Mouse (Mus musculus) kidney, embryonic 15.5 days (tissue): ENCODE measurements around the gene Lcn2. TPM values are rescaled to one million over a fixed set of nuclear protein-coding genes. Genes with fewer than 3 reads are reported as not detected.
A peak's percentile ranks its signal among the peaks of the same experiment; 100 is the strongest.
"Not testable (repeated sequence)": the region's sequence is repeated elsewhere in the genome, so short reads cannot be mapped to it uniquely, and the experiment has no call there.

Experiments
- ATAC-seq: fragments of 200-750 bp; cut with Nextera tagmentation; replicated peaks from 2 replicates; pipeline ENCODE4 v1.8.0; 2017; ENCODE audit warnings: moderate TSS enrichment; ENCODE audit not compliant: low FRiP score
- H3K27ac ChIP-seq: fragments of 300-500 bp; sonication (generic); 2 replicates; pipeline ENCODE4 v1.5.1; 2015; ENCODE audit warnings: mild to moderate bottlenecking, inconsistent platforms
- H3K27me3 ChIP-seq: fragments of 300-500 bp; sonication (generic); 2 replicates; pipeline ENCODE4 v1.6.1; 2015; ENCODE audit warnings: inconsistent platforms
- H3K36me3 ChIP-seq: fragments of 300-500 bp; sonication (generic); 2 replicates; pipeline ENCODE4 v1.6.1; 2015; ENCODE audit warnings: inconsistent platforms
- H3K4me1 ChIP-seq: fragments of 300-500 bp; sonication (generic); 2 replicates; pipeline ENCODE4 v1.6.1; 2015; ENCODE audit warnings: inconsistent platforms
- H3K4me2 ChIP-seq: fragments of 300-500 bp; sonication (generic); 2 replicates; pipeline ENCODE4 v1.6.1; 2015; ENCODE audit warnings: moderate library complexity, mild to moderate bottlenecking, inconsistent platforms
- H3K4me3 ChIP-seq: fragments of 300-500 bp; sonication (generic); replicated peaks from 2 replicates; pipeline ENCODE4 v1.5.1; 2015; ENCODE audit warnings: mild to moderate bottlenecking, inconsistent platforms
- H3K9ac ChIP-seq: fragments of 300-500 bp; sonication (generic); 2 replicates; pipeline ENCODE4 v1.6.1; 2015; ENCODE audit warnings: mild to moderate bottlenecking, inconsistent platforms
- H3K9me3 ChIP-seq: fragments of 300-500 bp; sonication (generic); replicated peaks from 2 replicates; pipeline ENCODE4 v1.6.1; 2016; ENCODE audit warnings: inconsistent platforms
- WGBS: fragments of 180-500 bp; shearing (Covaris S2); methylation state at CpG from one replicate; pipeline ENCODE4 v1.1.7; 2015; ENCODE audit warnings: mixed read lengths; 5-methylcytosine and 5-hydroxymethylcytosine counted together
- polyA plus RNA-seq: library from polyadenylated mRNA; unstranded; fragments of >200 nt; fragmentation: Nextera tagmentation; extraction: Ambion mirVana; gene quantifications from 2 replicates; pipeline ENCODE4 v1.2.1, GENCODE M21; 2015

The Lcn2 gene
- polyA plus RNA-seq, 1 experiment from 2014 or later: 9.1 TPM

- Histone ChIP-seq H3K4me2 (peak overlapping the region; percentile 87), H3K27ac (peak overlapping the region; percentile 95), H3K4me3 (peak overlapping the region; percentile 81), H3K9ac (peak overlapping the region; percentile 83), H3K4me1 (peaks cover 28% of the 10 kb centered on the region), H3K36me3 (peaks cover 32% of the 10 kb centered on the region)
- not testable (repeated sequence) for H3K27me3 ChIP-seq, ATAC-seq, H3K9me3 ChIP-seq
- WGBS: 38% methylated on average over 5 of the region's 5 CpGs
These were observed 25.8 kb downstream of the Lcn2 start for GRCm38 (mm10) chr2:32362274-32362673.

GRCm38 (mm10) chr2:32361437-32361836 is 26.6 kb downstream of the Lcn2 start:
- Histone ChIP-seq H3K27ac (no peak overlapping the region), H3K9ac (peak overlapping the region; percentile 45), H3K4me2 (peak overlapping the region; percentile 89), H3K4me1 (peaks cover 28% of the 10 kb centered on the region), H3K4me3 (peak overlapping the region; percentile 46), H3K36me3 (peaks cover 23% of the 10 kb centered on the region), H3K27me3 (peaks cover 7% of the 10 kb centered on the region), H3K9me3 (no peaks in the 10 kb centered on the region)
- peak; percentile 53 for ATAC-seq
- WGBS: 2% methylated on average over 24 of the region's 24 CpGs

- Histone ChIP-seq H3K36me3 (peaks cover 16% of the 10 kb centered on the region), H3K4me2 (peak overlapping the region; percentile 89), H3K4me3 (peak overlapping the region; percentile 46), H3K27me3 (peaks cover 7% of the 10 kb centered on the region), H3K4me1 (peaks cover 28% of the 10 kb centered on the region), H3K9ac (peak overlapping the region; percentile 45), H3K27ac (no peak overlapping the region), H3K9me3 (no peaks in the 10 kb centered on the region)
- 5% methylated on average over 14 of the region's 14 CpGs for WGBS
- ATAC-seq: no peak
These were observed 27.3 kb downstream of the Lcn2 start for GRCm38 (mm10) chr2:32360741-32361140.

GRCm38 (mm10) chr2:32358381-32358780 is 29.7 kb downstream of the Lcn2 start:
- no peak overlapping the region for H3K9ac ChIP-seq
- 71% methylated on average over 10 of the region's 10 CpGs for WGBS
- no peak overlapping the region for H3K4me2 ChIP-seq
- peaks cover 23% of the 10 kb centered on the region for H3K4me1 ChIP-seq
- no peaks in the 10 kb centered on the region for H3K36me3 ChIP-seq
- H3K4me3 ChIP-seq: no peak overlapping the region
- no peak for ATAC-seq
- no peaks in the 10 kb centered on the region for H3K9me3 ChIP-seq
- H3K27me3 ChIP-seq: peaks cover 7% of the 10 kb centered on the region
- no peak overlapping the region for H3K27ac ChIP-seq

- 68% methylated on average over 3 of the region's 3 CpGs for WGBS
- no peak for ATAC-seq
- Histone ChIP-seq H3K4me1 (peaks cover 28% of the 10 kb centered on the region), H3K27ac (no peak overlapping the region), H3K4me2 (no peak overlapping the region), H3K9me3 (no peaks in the 10 kb centered on the region), H3K27me3 (peaks cover 7% of the 10 kb centered on the region), H3K4me3 (no peak overlapping the region), H3K36me3 (no peaks in the 10 kb centered on the region), H3K9ac (no peak overlapping the region)
These were observed 30.3 kb downstream of the Lcn2 start for GRCm38 (mm10) chr2:32357710-32358109.

- H3K4me3 ChIP-seq: no peak overlapping the region
- H3K27me3 ChIP-seq: no peaks in the 10 kb centered on the region
- ATAC-seq: no peak
- no peak overlapping the region for H3K9ac ChIP-seq
- no peaks in the 10 kb centered on the region for H3K36me3 ChIP-seq
- H3K9me3 ChIP-seq: no peaks in the 10 kb centered on the region
- no peak overlapping the region for H3K4me2 ChIP-seq
- no peak overlapping the region for H3K27ac ChIP-seq
- H3K4me1 ChIP-seq: peaks cover 33% of the 10 kb centered on the region
- 64% methylated on average over 10 of the region's 10 CpGs for WGBS
These were observed 31.8 kb downstream of the Lcn2 start for GRCm38 (mm10) chr2:32356216-32356615.

- no peak overlapping the region for H3K4me2 ChIP-seq
- no peak overlapping the region for H3K9ac ChIP-seq
- H3K9me3 ChIP-seq: no peaks in the 10 kb centered on the region
- no peak overlapping the region for H3K27ac ChIP-seq
- H3K4me3 ChIP-seq: no peak overlapping the region
- peaks cover 36% of the 10 kb centered on the region for H3K4me1 ChIP-seq
- WGBS: 88% methylated on average over 3 of the region's 3 CpGs
- H3K36me3 ChIP-seq: no peaks in the 10 kb centered on the region
- no peaks in the 10 kb centered on the region for H3K27me3 ChIP-seq
- ATAC-seq: no peak
These were observed 33.6 kb downstream of the Lcn2 start for GRCm38 (mm10) chr2:32354336-32354895.

- H3K4me2 ChIP-seq: peak overlapping the region; percentile 99; the same call in 1 of the 2 replicates
- H3K9ac ChIP-seq: no peak overlapping the region
- no peaks in the 10 kb centered on the region for H3K27me3 ChIP-seq
- no peaks in the 10 kb centered on the region for H3K9me3 ChIP-seq
- no peak for ATAC-seq
- 62% methylated on average over 6 of the region's 6 CpGs for WGBS
- no peaks in the 10 kb centered on the region for H3K36me3 ChIP-seq
- H3K4me1 ChIP-seq: peaks cover 36% of the 10 kb centered on the region
- no peak overlapping the region for H3K4me3 ChIP-seq
- no peak overlapping the region for H3K27ac ChIP-seq
These were observed 34.2 kb downstream of the Lcn2 start for GRCm38 (mm10) chr2:32353836-32354235.

GRCm38 (mm10) chr2:32353007-32353542 is 35.0 kb downstream of the Lcn2 start, which contains the start of gene Dnm1:
Dnm1 (minus strand) TSS chr2:32353338.
- H3K4me2 ChIP-seq: peak within 1 kb of the TSS; percentile 99
- peak within 1 kb of the TSS; percentile 67 for H3K9ac ChIP-seq
- peaks cover 36% of the 10 kb centered on the region for H3K4me1 ChIP-seq
- H3K36me3 ChIP-seq: no peaks in the 10 kb centered on the region
- peak within 1 kb of the TSS; percentile 23; the same call in 1 of the 2 replicates for H3K27ac ChIP-seq
- H3K9me3 ChIP-seq: no peaks in the 10 kb centered on the region
- under 1% methylated on average over 63 of the region's 63 CpGs for WGBS
- peak within 1 kb of the TSS; percentile 62 for H3K4me3 ChIP-seq
- ATAC-seq: peak; percentile 63
- no peaks in the 10 kb centered on the region for H3K27me3 ChIP-seq

- H3K27me3 ChIP-seq: no peaks in the 10 kb centered on the region
- peak; percentile 50; the same call in 1 of the 2 replicates for ATAC-seq
- peak within 1 kb of the TSS; percentile 62 for H3K4me3 ChIP-seq
- H3K9me3 ChIP-seq: no peaks in the 10 kb centered on the region
- 1% methylated on average over 44 of the region's 52 CpGs for WGBS
- peak within 1 kb of the TSS; percentile 23; the same call in 1 of the 2 replicates for H3K27ac ChIP-seq
- H3K36me3 ChIP-seq: no peaks in the 10 kb centered on the region
- H3K9ac ChIP-seq: peak within 1 kb of the TSS; percentile 67
- H3K4me2 ChIP-seq: peak within 1 kb of the TSS; percentile 99
- H3K4me1 ChIP-seq: peaks cover 36% of the 10 kb centered on the region
These were observed 35.7 kb downstream of the Lcn2 start, which contains the start of gene Ciz1 for GRCm38 (mm10) chr2:32352151-32353006. Ciz1 (plus strand) TSS chr2:32352327.

- peak overlapping the region; percentile 99 for H3K4me2 ChIP-seq
- H3K36me3 ChIP-seq: no peaks in the 10 kb centered on the region
- no peaks in the 10 kb centered on the region for H3K9me3 ChIP-seq
- peaks cover 36% of the 10 kb centered on the region for H3K4me1 ChIP-seq
- no peaks in the 10 kb centered on the region for H3K27me3 ChIP-seq
- ATAC-seq: no peak
- WGBS: 46% methylated on average over 9 of the region's 9 CpGs
- no peak overlapping the region for H3K27ac ChIP-seq
- no peak overlapping the region for H3K4me3 ChIP-seq
- H3K9ac ChIP-seq: peak overlapping the region; percentile 67; the same call in 1 of the 2 replicates
These were observed 36.5 kb downstream of the Lcn2 start for GRCm38 (mm10) chr2:32351471-32351961.
